ENCODE assay signal across 7 mouse cellular contexts in the genomic region with DNA sequence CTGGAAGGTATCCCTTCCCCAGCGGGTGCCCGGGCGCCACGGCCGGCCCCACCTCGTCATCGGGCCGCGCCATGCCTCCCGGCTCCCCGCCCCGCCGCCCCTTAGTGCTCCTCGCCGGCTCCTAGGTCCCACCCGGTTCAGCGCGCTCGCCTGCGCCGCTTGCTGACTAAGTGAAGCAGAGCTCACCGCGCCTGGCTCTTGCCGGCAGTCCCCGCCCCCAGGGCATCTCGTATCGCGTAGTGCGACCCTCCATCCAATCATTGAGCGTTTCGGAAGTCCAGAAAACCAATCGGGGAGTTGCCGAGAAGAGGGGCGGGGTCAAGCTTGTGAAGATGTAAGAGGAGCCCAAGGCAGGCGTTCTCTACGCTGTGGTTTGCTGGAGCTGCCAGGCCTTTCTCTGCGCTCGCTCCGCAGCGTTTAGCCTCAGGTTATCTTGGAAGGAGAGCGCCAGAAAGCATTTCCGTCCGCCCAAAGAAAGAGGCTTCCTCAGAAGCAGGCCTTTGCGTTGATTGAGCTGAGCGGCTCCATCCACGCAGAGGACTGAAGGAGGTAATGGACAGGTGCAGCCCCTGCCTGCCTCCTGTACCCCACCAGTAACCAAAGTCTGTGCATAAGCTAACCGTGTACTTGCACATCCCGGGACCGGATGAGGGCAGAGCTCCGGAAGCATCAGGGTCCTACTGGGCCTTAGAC. TPM values are rescaled to one million over a fixed set of nuclear protein-coding genes. Genes with fewer than 3 reads are reported as not detected.
A peak's percentile ranks its signal among the peaks of the same experiment; 100 is the strongest.
DNase-seq lines count a peak whose midpoint lies in the region; ATAC-seq lines count a peak whose summit lies in the region.

A gene (minus strand): TSS at position 138 of the 693 bp plus-strand sequence.

- no peaks in the 10 kb centered on the region for H3K27me3 ChIP-seq in embryonic facial prominence, embryonic 11.5 days (ENCODE audit: control insufficient read depth, insufficient read depth, low read length)
- no peaks in the 10 kb centered on the region for H3K27me3 ChIP-seq in limb, embryonic 10.5 days (ENCODE audit: low read depth, poor library complexity, severe bottlenecking)
- no peaks in the 10 kb centered on the region for H3K27me3 ChIP-seq in midbrain, embryonic 13.5 days

- peak within 1 kb of the TSS; percentile 85 for H3K9ac ChIP-seq in embryonic facial prominence, embryonic 11.5 days (replicated peaks; ENCODE audit: low read length)
- peak within 1 kb of the TSS; percentile 93 for H3K9ac ChIP-seq in midbrain, embryonic 13.5 days (replicated peaks)

- H3K4me2 ChIP-seq in embryonic facial prominence, embryonic 11.5 days (ENCODE audit: low read depth, low read length): peak within 1 kb of the TSS; percentile 94
- peak within 1 kb of the TSS; percentile 98 for H3K4me2 ChIP-seq in midbrain, embryonic 13.5 days (replicated peaks)

- peak; percentile 99 for DNase-seq in adrenal gland, postnatal 14 days
- DNase-seq in embryonic facial prominence, embryonic 11.5 days (ENCODE audit: low spot score): peak; percentile 100
- DNase-seq in kidney, adult 11 months: peak; percentile 98
- DNase-seq in limb, embryonic 10.5 days (ENCODE audit: low spot score): peak; percentile 96
- peak; percentile 93 for DNase-seq in spleen, adult 12 weeks (ENCODE audit: low spot score)

- H3K36me3 ChIP-seq in embryonic facial prominence, embryonic 11.5 days (replicated peaks; ENCODE audit: control insufficient read depth, insufficient read depth, low read depth, low read length): no peaks in the 10 kb centered on the region
- peaks cover 8% of the 10 kb centered on the region for H3K36me3 ChIP-seq in limb, embryonic 10.5 days
- peaks cover 7% of the 10 kb centered on the region; the same call in 1 of the 2 replicates for H3K36me3 ChIP-seq in midbrain, embryonic 13.5 days

- H3K4me1 ChIP-seq in embryonic facial prominence, embryonic 11.5 days (ENCODE audit: control insufficient read depth, insufficient read depth, low read length): no peaks in the 10 kb centered on the region
- H3K4me1 ChIP-seq in limb, embryonic 10.5 days: peaks cover 25% of the 10 kb centered on the region
- H3K4me1 ChIP-seq in midbrain, embryonic 13.5 days (replicated peaks): peaks cover 20% of the 10 kb centered on the region

- no peaks in the 10 kb centered on the region for H3K9me3 ChIP-seq in embryonic facial prominence, embryonic 11.5 days (replicated peaks; ENCODE audit: control insufficient read depth, low read length)
- no peaks in the 10 kb centered on the region for H3K9me3 ChIP-seq in limb, embryonic 10.5 days (replicated peaks)
- H3K9me3 ChIP-seq in midbrain, embryonic 13.5 days: no peaks in the 10 kb centered on the region

- peak; percentile 99 for ATAC-seq in embryonic facial prominence, embryonic 11.5 days (replicated peaks; ENCODE audit: insufficient number of reproducible peaks, low FRiP score, low TSS enrichment, low read depth)
- peak; percentile 87 for ATAC-seq in granulocyte monocyte progenitor cell, adult 5-6 weeks (replicated peaks; ENCODE audit: poor library complexity, severe bottlenecking)
- ATAC-seq in midbrain, embryonic 13.5 days: peak; percentile 99

- H3K27ac ChIP-seq in embryonic facial prominence, embryonic 11.5 days (replicated peaks; ENCODE audit: low read depth, low read length): peak within 1 kb of the TSS; percentile 72
- H3K27ac ChIP-seq in limb, embryonic 10.5 days: peak within 1 kb of the TSS; percentile 92
- peak within 1 kb of the TSS; percentile 93 for H3K27ac ChIP-seq in midbrain, embryonic 13.5 days

- H3K4me3 ChIP-seq in embryonic facial prominence, embryonic 11.5 days (ENCODE audit: low read depth, low read length): peak within 1 kb of the TSS; percentile 76
- peak within 1 kb of the TSS; percentile 89 for H3K4me3 ChIP-seq in limb, embryonic 10.5 days
- peak within 1 kb of the TSS; percentile 76 for H3K4me3 ChIP-seq in midbrain, embryonic 13.5 days (replicated peaks)

- WGBS in embryonic facial prominence, embryonic 11.5 days: under 1% methylated on average over 50 of the region's 50 CpGs
- WGBS in limb, embryonic 10.5 days: under 1% methylated on average over 49 of the region's 50 CpGs
- under 1% methylated on average over 50 of the region's 50 CpGs for WGBS in midbrain, embryonic 13.5 days

RNA-seq across cellular contexts. Expression of the gene that starts here (rescaled TPM):
- 15.0 and 23.8 TPM in 2 replicates for total RNA-seq in adrenal gland, postnatal 14 days (2021)
- 10.0 and 10.5 TPM in 2 replicates for polyA plus RNA-seq in embryonic facial prominence, embryonic 11.5 days (2014; fragmentation: Nextera tagmentation; extraction: Ambion mirVana)
- total RNA-seq in granulocyte monocyte progenitor cell, adult 5-6 weeks (2014; fragmentation: Nextera tagmentation): 25.1 and 29.5 TPM in 2 replicates
- total RNA-seq in granulocyte monocyte progenitor cell, adult 5-6 weeks (2017): 27.0 and 32.6 TPM in 2 replicates
- 6.9 and 8.7 TPM in 2 replicates for polyA plus RNA-seq in limb, embryonic 10.5 days (2016; fragmentation: Nextera tagmentation; extraction: Ambion mirVana)
- 7.2 and 7.9 TPM in 2 replicates for polyA plus RNA-seq in midbrain, embryonic 13.5 days (2015; fragmentation: Nextera tagmentation; extraction: Ambion mirVana)

Comparison
In these comparisons a context has a peak if more than half of its experiments do, and no peak if none do; other contexts are left out.
1. Peak in every context shown above with its lines: DNase-seq, ATAC-seq, H3K4me3 ChIP-seq and H3K27ac ChIP-seq.